Mouse (Mus musculus): ENCODE measurements around the gene Rab7b. TPM values are rescaled to one million over a fixed set of nuclear protein-coding genes. Genes with fewer than 3 reads are reported as not detected.

Gene Rab7b
- polyA plus RNA-seq, 1 experiment from 2014 or later, result 0.76 TPM

DNA sequence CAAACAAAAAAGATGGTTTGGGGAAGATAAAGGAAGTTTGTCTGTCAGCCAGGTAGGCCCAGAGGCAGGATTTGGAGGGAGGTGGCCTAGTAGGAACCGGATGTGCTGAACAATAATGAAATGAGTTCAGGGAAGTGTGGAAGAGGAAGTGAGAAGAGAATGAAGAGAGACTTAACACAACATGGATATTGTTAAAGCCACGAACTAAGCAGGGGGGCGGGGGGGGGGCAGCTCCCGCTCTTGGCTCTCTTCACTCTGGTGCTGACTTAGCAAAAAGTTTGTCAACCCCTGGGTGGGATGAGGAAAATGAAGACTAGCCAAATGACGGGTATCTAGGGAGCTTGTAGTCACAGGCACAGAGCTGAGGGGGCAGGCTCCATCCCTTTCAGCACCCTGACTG is 12.0 kb downstream of the Rab7b start:
- Histone ChIP-seq H3K9ac (no peak overlapping the region), H3K9me3 (replicated peaks) (no peaks in the 10 kb centered on the region), H3K4me3 (no peak overlapping the region), H3K27ac (no peak overlapping the region), H3K4me1 (no peaks in the 10 kb centered on the region), H3K27me3 (no peaks in the 10 kb centered on the region), H3K4me2 (replicated peaks) (no peak overlapping the region), H3K36me3 (no peaks in the 10 kb centered on the region)
- no peak for ATAC-seq (ENCODE audit: low FRiP score)
- WGBS, result 74% methylated on average over 5 of the region's 5 CpGs

GRCm38 (mm10) chr1:131701391-131701790 is 12.9 kb downstream of the Rab7b start:
- 82% methylated on average over 5 of the region's 5 CpGs for WGBS
- Histone ChIP-seq H3K36me3 (no peaks in the 10 kb centered on the region), H3K9me3 (replicated peaks) (no peaks in the 10 kb centered on the region), H3K4me1 (no peaks in the 10 kb centered on the region), H3K27me3 (no peaks in the 10 kb centered on the region), H3K27ac (no peak overlapping the region), H3K4me3 (no peak overlapping the region), H3K9ac (no peak overlapping the region), H3K4me2 (replicated peaks) (no peak overlapping the region)
- no peak for ATAC-seq (ENCODE audit: low FRiP score)

GRCm38 (mm10) chr1:131702094-131702766 is 13.7 kb downstream of the Rab7b start:
- H3K4me2 ChIP-seq (replicated peaks), result no peak overlapping the region
- no peak for ATAC-seq (ENCODE audit: low FRiP score)
- H3K9ac ChIP-seq, result no peak overlapping the region
- H3K27ac ChIP-seq, result no peak overlapping the region
- H3K36me3 ChIP-seq, result no peaks in the 10 kb centered on the region
- no peaks in the 10 kb centered on the region for H3K27me3 ChIP-seq
- H3K4me1 ChIP-seq, result no peaks in the 10 kb centered on the region
- no peak overlapping the region for H3K4me3 ChIP-seq
- 81% methylated on average over 8 of the region's 8 CpGs for WGBS
- no peaks in the 10 kb centered on the region for H3K9me3 ChIP-seq (replicated peaks)

- Histone ChIP-seq H3K9ac (no peak overlapping the region), H3K9me3 (replicated peaks) (no peaks in the 10 kb centered on the region), H3K4me1 (no peaks in the 10 kb centered on the region), H3K36me3 (no peaks in the 10 kb centered on the region), H3K27ac (no peak overlapping the region), H3K4me2 (replicated peaks) (no peak overlapping the region), H3K27me3 (no peaks in the 10 kb centered on the region), H3K4me3 (no peak overlapping the region)
- WGBS, result 91% methylated on average over 2 of the region's 2 CpGs
- ATAC-seq (ENCODE audit: low FRiP score), result no peak
Observed at GRCm38 (mm10) chr1:131703482-131703881, 15.0 kb downstream of the Rab7b start.

- Histone ChIP-seq H3K36me3 (no peaks in the 10 kb centered on the region), H3K9ac (no peak overlapping the region), H3K27ac (no peak overlapping the region), H3K4me3 (no peak overlapping the region), H3K27me3 (no peaks in the 10 kb centered on the region), H3K4me2 (replicated peaks) (no peak overlapping the region), H3K9me3 (replicated peaks) (no peaks in the 10 kb centered on the region), H3K4me1 (no peaks in the 10 kb centered on the region)
- no peak for ATAC-seq (ENCODE audit: low FRiP score)
- WGBS, result 29% methylated on average over 4 of the region's 4 CpGs
Observed at GRCm38 (mm10) chr1:131708338-131708737, 19.8 kb downstream of the Rab7b start.

DNA sequence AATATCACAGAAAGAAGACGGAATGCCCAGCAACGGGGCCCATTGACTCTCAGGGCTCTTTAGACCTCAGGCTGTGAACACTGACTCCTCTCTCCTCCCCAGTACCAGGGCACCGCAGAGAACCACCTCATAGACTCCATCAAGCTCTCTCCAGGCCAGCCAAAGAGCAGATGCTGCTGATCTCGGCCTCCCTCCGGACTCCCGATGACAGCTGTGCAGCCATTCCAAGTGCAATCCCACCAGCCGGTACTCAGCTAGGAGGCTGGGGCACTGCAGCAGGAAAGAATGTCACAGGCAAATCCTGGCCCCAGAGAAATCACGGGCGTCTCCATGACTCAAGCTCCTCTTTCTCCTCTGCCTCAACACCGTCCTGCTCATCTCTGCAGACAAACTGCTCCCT is 23.0 kb downstream of the Rab7b start:
- Histone ChIP-seq H3K27ac (no peak overlapping the region), H3K9me3 (replicated peaks) (no peaks in the 10 kb centered on the region), H3K4me2 (replicated peaks) (no peak overlapping the region), H3K4me3 (no peak overlapping the region), H3K4me1 (no peaks in the 10 kb centered on the region), H3K9ac (no peak overlapping the region), H3K36me3 (no peaks in the 10 kb centered on the region), H3K27me3 (no peaks in the 10 kb centered on the region)
- no peak for ATAC-seq (ENCODE audit: low FRiP score)
- WGBS, result 81% methylated on average over 10 of the region's 10 CpGs

DNA sequence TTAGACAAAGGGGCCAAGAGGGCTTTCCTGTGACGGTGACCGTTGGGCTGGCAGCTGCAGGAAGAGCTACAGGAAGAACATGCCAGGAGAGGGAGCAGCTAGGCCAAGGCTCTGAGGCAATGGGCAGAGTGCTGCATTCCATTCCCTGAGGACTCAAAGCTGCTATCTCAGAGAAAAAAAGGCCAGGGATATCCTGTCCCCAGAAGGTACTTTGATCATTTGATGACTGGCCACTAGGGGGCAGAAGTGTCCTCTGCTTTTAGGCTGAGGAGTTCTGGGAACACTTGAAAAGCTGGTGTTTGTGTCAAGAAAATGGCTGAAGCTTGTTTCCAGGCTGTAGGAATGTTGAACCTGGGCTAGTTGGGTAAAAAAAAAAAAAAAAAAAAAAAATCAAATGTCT is 23.9 kb downstream of the Rab7b start:
- no peak for ATAC-seq (ENCODE audit: low FRiP score)
- Histone ChIP-seq H3K27ac (no peak overlapping the region), H3K27me3 (no peaks in the 10 kb centered on the region), H3K4me1 (no peaks in the 10 kb centered on the region), H3K36me3 (no peaks in the 10 kb centered on the region), H3K9ac (no peak overlapping the region), H3K9me3 (replicated peaks) (no peaks in the 10 kb centered on the region), H3K4me3 (no peak overlapping the region), H3K4me2 (replicated peaks) (no peak overlapping the region)
- WGBS, result 38% methylated on average over 2 of the region's 2 CpGs

GRCm38 (mm10) chr1:131714388-131715337 is 26.2 kb downstream of the Rab7b start:
- Histone ChIP-seq H3K4me3 (no peak overlapping the region), H3K9me3 (replicated peaks) (no peaks in the 10 kb centered on the region), H3K9ac (no peak overlapping the region), H3K27ac (no peak overlapping the region), H3K27me3 (no peaks in the 10 kb centered on the region), H3K36me3 (no peaks in the 10 kb centered on the region), H3K4me1 (peaks cover 3% of the 10 kb centered on the region; the same call in 1 of the 2 replicates), H3K4me2 (replicated peaks) (no peak overlapping the region)
- no peak for ATAC-seq (ENCODE audit: low FRiP score)
- WGBS, result 71% methylated on average over 20 of the region's 20 CpGs

DNA sequence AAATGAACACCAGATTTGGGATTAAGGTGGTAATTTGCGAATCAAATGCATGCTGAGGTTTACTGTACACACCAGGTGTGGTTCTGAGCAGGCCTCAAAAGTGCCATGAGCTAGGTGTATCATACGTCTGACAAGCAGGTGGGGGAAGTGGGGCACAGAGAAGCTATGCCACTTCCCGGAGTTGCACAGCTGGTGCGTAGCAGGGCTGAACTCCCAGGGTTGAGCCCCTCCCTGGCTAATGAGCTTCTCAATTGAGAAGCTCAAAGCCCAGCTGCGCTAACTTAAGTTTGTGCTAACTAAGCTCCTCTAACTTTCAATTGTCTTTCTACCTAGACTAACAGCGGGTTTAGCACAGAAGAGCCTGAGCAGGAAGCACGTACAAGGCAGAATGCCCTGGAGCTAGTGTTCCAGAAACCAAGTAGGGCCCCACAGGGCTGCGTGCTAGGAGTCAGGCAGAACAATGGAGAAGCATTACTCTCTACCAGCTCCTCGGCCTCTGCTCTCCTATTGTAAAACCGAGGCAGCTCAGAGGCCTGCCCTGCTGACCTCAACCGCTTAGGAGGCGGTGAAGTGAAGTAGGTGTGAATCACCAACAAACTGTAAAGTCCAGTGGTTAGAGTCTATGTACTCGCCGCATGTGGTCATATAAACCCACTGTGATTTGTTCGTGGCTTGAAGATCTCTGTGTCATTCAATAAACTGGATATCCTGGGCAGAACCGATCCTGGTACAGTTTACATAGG is 30.6 kb downstream of the Rab7b start:
- peaks cover 3% of the 10 kb centered on the region; the same call in 1 of the 2 replicates for H3K4me1 ChIP-seq
- no peak overlapping the region for H3K4me3 ChIP-seq
- H3K36me3 ChIP-seq, result no peaks in the 10 kb centered on the region
- H3K27me3 ChIP-seq, result no peaks in the 10 kb centered on the region
- 57% methylated on average over 16 of the region's 16 CpGs for WGBS
- no peak overlapping the region for H3K27ac ChIP-seq
- ATAC-seq (ENCODE audit: low FRiP score), result no peak
- H3K9me3 ChIP-seq (replicated peaks), result no peaks in the 10 kb centered on the region
- H3K9ac ChIP-seq, result no peak overlapping the region
- no peak overlapping the region for H3K4me2 ChIP-seq (replicated peaks)

DNA sequence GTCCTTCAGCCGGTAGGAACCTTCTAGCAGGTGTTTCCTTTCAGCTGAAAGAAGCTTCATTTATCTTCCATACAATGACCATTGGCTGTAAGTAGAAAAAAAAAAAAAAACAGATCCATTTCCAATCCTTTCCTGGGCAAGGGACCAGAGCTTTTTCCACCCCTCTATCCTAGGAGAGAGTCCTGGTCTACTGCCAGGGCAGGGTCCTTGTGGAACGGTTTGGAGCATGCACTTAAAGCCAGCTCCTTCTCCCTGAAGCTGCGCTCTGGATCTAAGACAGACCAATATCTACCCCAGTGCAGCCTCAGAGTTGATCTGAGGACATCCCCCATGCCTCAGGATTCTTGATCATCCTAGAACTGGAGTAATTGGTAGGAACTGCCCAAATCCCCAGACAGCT is 33.5 kb downstream of the Rab7b start:
- H3K9ac ChIP-seq, result no peak overlapping the region
- no peak overlapping the region for H3K4me3 ChIP-seq
- no peak overlapping the region for H3K4me2 ChIP-seq (replicated peaks)
- ATAC-seq (ENCODE audit: low FRiP score), result no peak
- no peaks in the 10 kb centered on the region for H3K27me3 ChIP-seq
- 91% methylated on average over 3 of the region's 3 CpGs for WGBS
- no peak overlapping the region for H3K27ac ChIP-seq
- H3K4me1 ChIP-seq, result peaks cover 3% of the 10 kb centered on the region; the same call in 1 of the 2 replicates
- H3K9me3 ChIP-seq (replicated peaks), result no peaks in the 10 kb centered on the region
- no peaks in the 10 kb centered on the region for H3K36me3 ChIP-seq

- Histone ChIP-seq H3K4me3 (no peak overlapping the region), H3K4me1 (peaks cover 3% of the 10 kb centered on the region; the same call in 1 of the 2 replicates), H3K27ac (no peak overlapping the region), H3K27me3 (no peaks in the 10 kb centered on the region), H3K4me2 (replicated peaks) (no peak overlapping the region), H3K36me3 (no peaks in the 10 kb centered on the region), H3K9ac (no peak overlapping the region), H3K9me3 (replicated peaks) (no peaks in the 10 kb centered on the region)
- ATAC-seq (ENCODE audit: low FRiP score), result no peak
- WGBS, result 69% methylated on average over 4 of the region's 4 CpGs
Observed at GRCm38 (mm10) chr1:131723549-131723948, 35.1 kb downstream of the Rab7b start.

GRCm38 (mm10) chr1:131726586-131726985 is 38.1 kb downstream of the Rab7b start:
- no peaks in the 10 kb centered on the region for H3K36me3 ChIP-seq
- no peaks in the 10 kb centered on the region for H3K27me3 ChIP-seq
- WGBS, result 74% methylated on average over 6 of the region's 6 CpGs
- no peak for ATAC-seq (ENCODE audit: low FRiP score)
- H3K4me3 ChIP-seq, result no peak overlapping the region
- no peak overlapping the region for H3K27ac ChIP-seq
- no peak overlapping the region for H3K9ac ChIP-seq
- H3K4me2 ChIP-seq (replicated peaks), result no peak overlapping the region
- H3K9me3 ChIP-seq (replicated peaks), result no peaks in the 10 kb centered on the region
- no peaks in the 10 kb centered on the region for H3K4me1 ChIP-seq
